Mouse (Mus musculus) liver, postnatal 0 days (tissue): ENCODE data around the gene Ahdc1. TPM values are rescaled to one million over a fixed set of nuclear protein-coding genes. Genes with fewer than 3 reads are reported as not detected.
A peak's percentile ranks its signal among the peaks of the same experiment; 100 is the strongest.

ENCODE experiments used
- ATAC-seq: fragments of 200-750 bp; cut with Nextera tagmentation; 2 replicates; pipeline ENCODE4 v1.8.0; 2017; ENCODE audit warnings: mild to moderate bottlenecking, moderate library complexity
- DNase-seq: peaks from one replicate; pipeline ENCODE4 v3.0.0-alpha.2; 2016
- H3K27ac ChIP-seq: fragments of 300-500 bp; sonication (generic); 2 replicates; pipeline ENCODE4 v1.5.1; 2014; ENCODE audit warnings: antibody characterized with exemption, moderate library complexity, mild to moderate bottlenecking, low read depth
- H3K27me3 ChIP-seq: fragments of 300-500 bp; sonication (generic); 2 replicates; pipeline ENCODE4 v1.6.1; 2014; ENCODE audit warnings: low read length, control low read depth, mixed read lengths; ENCODE audit not compliant: insufficient read depth
- H3K36me3 ChIP-seq: fragments of 300-500 bp; sonication (generic); replicated peaks from 2 replicates; pipeline ENCODE4 v1.6.1; 2014; ENCODE audit warnings: mild to moderate bottlenecking, control low read depth, low read length, moderate library complexity, mixed read lengths; ENCODE audit not compliant: insufficient read depth
- H3K4me1 ChIP-seq: fragments of 300-500 bp; sonication (generic); 2 replicates; pipeline ENCODE4 v1.6.1; 2014; ENCODE audit warnings: antibody characterized with exemption, mild to moderate bottlenecking, control low read depth; ENCODE audit not compliant: insufficient read depth
- H3K4me2 ChIP-seq: fragments of 300-500 bp; sonication (generic); 2 replicates; pipeline ENCODE4 v1.6.1; 2014; ENCODE audit warnings: low read depth, mild to moderate bottlenecking, low read length, moderate library complexity, mixed read lengths
- H3K4me3 ChIP-seq: fragments of 300-500 bp; sonication (generic); 2 replicates; pipeline ENCODE4 v1.5.1; 2014; ENCODE audit warnings: low read depth, low read length
- H3K9ac ChIP-seq: fragments of 300-500 bp; sonication (generic); replicated peaks from 2 replicates; pipeline ENCODE4 v1.6.1; 2014; ENCODE audit warnings: mild to moderate bottlenecking, moderate library complexity
- H3K9me3 ChIP-seq: fragments of 300-500 bp; sonication (generic); 2 replicates; pipeline ENCODE4 v1.6.1; 2016; ENCODE audit warnings: mild to moderate bottlenecking, control low read depth, low read length, mixed read lengths
- CTCF ChIP-seq: sonication (generic); IDR thresholded peaks from 2 replicates; pipeline ENCODE4 v1.5.1; 2016; ENCODE audit warnings: antibody characterized with exemption, low read depth
- EP300 ChIP-seq: IDR thresholded peaks from 2 replicates; pipeline ENCODE4 v1.6.1; 2016; ENCODE audit warnings: antibody characterized with exemption, low read depth, mild to moderate bottlenecking
- WGBS: fragments of 180-500 bp; shearing (Covaris S2); extraction: QIAGEN DNeasy Blood & Tissue Kit; methylation state at CpG from one replicate; pipeline ENCODE4 v1.1.7; 2014; ENCODE audit not compliant: insufficient replicate concordance; 5-methylcytosine and 5-hydroxymethylcytosine counted together
- polyA plus RNA-seq: library from polyadenylated mRNA; unstranded; fragments of >200 nt; fragmentation: Nextera tagmentation; extraction: Ambion mirVana; gene quantifications from 2 replicates; pipeline ENCODE4 v1.2.1, GENCODE M21; 2015

Gene Ahdc1
- polyA plus RNA-seq, 1 experiment from 2014 or later = 0.87 TPM

DNA sequence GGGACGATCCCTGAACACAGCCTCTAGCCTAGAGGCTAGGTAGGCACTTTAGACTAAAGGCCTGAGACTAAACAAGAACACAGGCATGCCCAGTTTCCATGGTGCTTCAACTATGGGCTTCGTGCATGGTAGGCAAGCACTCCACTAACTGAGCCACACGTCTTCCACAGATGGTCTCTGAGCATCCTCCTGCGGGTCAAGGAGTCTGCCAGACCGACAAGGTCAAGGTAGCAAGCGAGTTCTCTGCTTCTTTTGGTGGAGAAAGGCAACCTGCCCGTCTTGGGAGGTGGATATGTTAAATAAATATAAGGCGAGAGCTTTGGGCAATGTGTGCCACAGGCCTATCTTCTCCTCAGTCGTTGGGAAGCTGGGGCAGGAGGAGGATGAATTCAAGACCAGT is 90.7 kb downstream of the Ahdc1 start:
- H3K4me3 ChIP-seq = no peak overlapping the region
- no peak overlapping the region for H3K9ac ChIP-seq
- no peak overlapping the region for H3K27ac ChIP-seq
- TF ChIP-seq EP300 (no peak), CTCF (no peak)
- ATAC-seq (no peak), DNase-seq (no peak)
- WGBS = 79% methylated on average over 9 of the region's 9 CpGs
- H3K4me1 ChIP-seq = peaks cover 11% of the 10 kb centered on the region
- no peaks in the 10 kb centered on the region for H3K27me3 ChIP-seq
- no peaks in the 10 kb centered on the region for H3K36me3 ChIP-seq
- H3K9me3 ChIP-seq = no peaks in the 10 kb centered on the region
- H3K4me2 ChIP-seq = no peak overlapping the region

DNA sequence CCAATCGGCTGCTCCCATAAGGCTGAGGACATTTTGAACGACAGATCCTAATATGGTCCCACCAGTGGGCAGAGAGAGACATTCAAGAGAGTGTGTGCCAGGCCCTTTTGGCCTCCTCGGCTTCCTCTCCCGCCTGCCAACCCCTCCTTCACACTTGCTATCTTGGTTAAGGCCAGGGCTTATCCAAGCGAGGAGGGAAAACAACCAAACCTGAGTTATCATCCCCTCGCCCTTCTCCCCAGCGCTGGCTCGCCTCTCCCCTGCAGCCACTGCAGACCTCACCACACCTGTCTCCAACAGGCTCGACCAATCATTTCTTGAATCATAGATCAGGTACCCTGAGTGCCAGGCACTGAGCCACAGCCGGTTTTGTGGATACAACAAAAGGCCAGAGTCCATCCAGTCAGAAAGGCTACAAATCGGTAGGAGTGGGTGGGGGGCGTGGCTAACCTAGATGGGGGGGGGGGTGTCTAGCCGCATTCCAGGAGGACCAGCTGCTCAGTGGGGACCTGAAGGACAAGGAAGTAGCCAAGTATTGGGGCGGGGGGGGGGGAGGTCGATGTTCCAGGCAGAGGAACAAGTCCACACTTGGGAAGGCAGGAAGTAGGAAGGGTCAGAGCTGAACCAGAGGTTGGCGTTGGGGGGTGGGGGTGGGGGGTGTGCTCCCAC is 92.6 kb downstream of the Ahdc1 start:
- TF ChIP-seq EP300 (no peak), CTCF (no peak)
- Histone ChIP-seq H3K4me1 (peaks cover 21% of the 10 kb centered on the region), H3K9ac (no peak overlapping the region), H3K4me2 (peak overlapping the region; percentile 3; the same call in 1 of the 2 replicates), H3K27me3 (no peaks in the 10 kb centered on the region), H3K9me3 (no peaks in the 10 kb centered on the region), H3K36me3 (no peaks in the 10 kb centered on the region), H3K4me3 (no peak overlapping the region), H3K27ac (no peak overlapping the region)
- WGBS = 27% methylated on average over 13 of the region's 16 CpGs
- DNase-seq = peak; percentile 65
- peak; percentile 80 for ATAC-seq

DNA sequence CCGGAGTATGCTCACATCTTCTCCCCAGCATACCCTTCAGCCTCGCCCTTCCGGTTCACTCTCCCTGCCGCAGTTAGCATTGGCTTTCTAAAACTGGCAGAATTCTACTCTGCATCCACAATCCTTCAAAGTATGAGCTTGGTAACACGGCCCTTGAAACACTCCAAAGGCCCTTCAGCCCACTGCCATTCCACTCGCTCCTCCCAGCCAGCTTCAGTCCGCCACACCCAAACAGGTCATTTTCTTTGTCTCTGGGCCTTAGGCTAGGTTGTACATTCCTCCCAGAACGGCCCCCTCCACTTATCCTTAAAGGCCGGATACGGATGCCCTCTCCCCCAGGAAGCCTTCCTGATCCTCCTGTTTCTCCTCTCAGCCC is 93.1 kb downstream of the Ahdc1 start:
- no peak for ATAC-seq
- peaks cover 21% of the 10 kb centered on the region for H3K4me1 ChIP-seq
- no peaks in the 10 kb centered on the region for H3K27me3 ChIP-seq
- DNase-seq = no peak
- H3K27ac ChIP-seq = no peak overlapping the region
- TF ChIP-seq EP300 = no peak
- TF ChIP-seq CTCF = no peak
- no peaks in the 10 kb centered on the region for H3K9me3 ChIP-seq
- WGBS = 43% methylated on average over 10 of the region's 10 CpGs
- H3K4me3 ChIP-seq = no peak overlapping the region
- no peak overlapping the region for H3K4me2 ChIP-seq
- no peaks in the 10 kb centered on the region for H3K36me3 ChIP-seq
- no peak overlapping the region for H3K9ac ChIP-seq

DNA sequence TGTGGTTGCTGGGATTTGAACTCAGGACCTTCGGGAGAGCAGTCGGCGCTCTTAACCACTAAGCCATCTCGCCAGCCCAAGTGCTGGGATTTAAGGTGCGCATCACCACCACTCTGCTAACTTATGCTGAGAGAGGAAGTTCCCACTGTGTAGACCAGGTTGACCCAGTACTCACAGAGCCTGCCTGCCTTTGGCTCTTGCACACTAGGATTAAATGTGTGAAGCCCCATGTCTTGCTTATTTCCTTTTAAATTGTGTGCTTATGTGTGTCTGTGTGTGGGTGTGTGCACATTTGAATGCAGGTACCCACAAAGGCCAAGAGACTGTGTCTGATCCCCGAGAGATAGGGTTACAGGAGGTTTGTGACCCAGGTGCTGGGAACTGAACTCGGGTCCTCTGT is 95.6 kb downstream of the Ahdc1 start:
- no peak for TF ChIP-seq EP300
- TF ChIP-seq CTCF = no peak
- Histone ChIP-seq H3K4me1 (peaks cover 21% of the 10 kb centered on the region), H3K9me3 (no peaks in the 10 kb centered on the region), H3K27ac (no peak overlapping the region), H3K4me3 (no peak overlapping the region), H3K36me3 (no peaks in the 10 kb centered on the region), H3K9ac (no peak overlapping the region), H3K4me2 (no peak overlapping the region), H3K27me3 (no peaks in the 10 kb centered on the region)
- ATAC-seq (no peak), DNase-seq (no peak)
- WGBS = 93% methylated on average over 7 of the region's 7 CpGs

DNA sequence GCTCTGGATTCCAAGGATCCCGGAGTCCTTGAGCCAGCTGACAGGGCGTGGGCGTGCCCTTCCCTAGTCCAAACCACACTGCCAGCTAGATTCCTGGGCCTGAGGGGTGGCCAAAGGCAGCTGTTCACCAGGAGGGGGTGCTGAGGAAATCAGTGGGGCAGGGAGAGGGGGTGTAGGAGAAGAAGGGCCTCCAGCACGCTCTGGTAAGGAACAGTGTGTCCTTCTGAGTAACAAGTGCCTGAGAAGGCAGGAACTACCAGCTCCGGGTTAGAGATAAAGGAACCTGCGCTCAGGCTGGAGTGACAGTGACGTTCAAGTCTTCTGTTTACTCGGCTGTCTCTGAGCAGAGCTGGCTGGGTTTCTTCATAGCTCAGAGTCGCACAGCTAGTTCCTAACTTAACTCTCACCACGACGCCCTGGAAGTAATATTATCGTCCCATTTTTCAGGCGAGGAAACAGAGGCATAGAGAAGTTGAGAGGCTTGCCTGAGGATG is 96.8 kb downstream of the Ahdc1 start:
- peak; percentile 29; the same call in 1 of the 2 replicates for TF ChIP-seq CTCF
- TF ChIP-seq EP300 = peak; percentile 44; the same call in 1 of the 2 replicates
- Histone ChIP-seq H3K9me3 (no peaks in the 10 kb centered on the region), H3K27me3 (no peaks in the 10 kb centered on the region), H3K9ac (no peak overlapping the region), H3K27ac (peak overlapping the region; percentile 39; the same call in 1 of the 2 replicates), H3K4me1 (peaks cover 19% of the 10 kb centered on the region), H3K4me2 (no peak overlapping the region), H3K36me3 (no peaks in the 10 kb centered on the region), H3K4me3 (no peak overlapping the region)
- WGBS = 34% methylated on average over 13 of the region's 13 CpGs
- DNase-seq = peak; percentile 30
- peak; percentile 47 for ATAC-seq

DNA sequence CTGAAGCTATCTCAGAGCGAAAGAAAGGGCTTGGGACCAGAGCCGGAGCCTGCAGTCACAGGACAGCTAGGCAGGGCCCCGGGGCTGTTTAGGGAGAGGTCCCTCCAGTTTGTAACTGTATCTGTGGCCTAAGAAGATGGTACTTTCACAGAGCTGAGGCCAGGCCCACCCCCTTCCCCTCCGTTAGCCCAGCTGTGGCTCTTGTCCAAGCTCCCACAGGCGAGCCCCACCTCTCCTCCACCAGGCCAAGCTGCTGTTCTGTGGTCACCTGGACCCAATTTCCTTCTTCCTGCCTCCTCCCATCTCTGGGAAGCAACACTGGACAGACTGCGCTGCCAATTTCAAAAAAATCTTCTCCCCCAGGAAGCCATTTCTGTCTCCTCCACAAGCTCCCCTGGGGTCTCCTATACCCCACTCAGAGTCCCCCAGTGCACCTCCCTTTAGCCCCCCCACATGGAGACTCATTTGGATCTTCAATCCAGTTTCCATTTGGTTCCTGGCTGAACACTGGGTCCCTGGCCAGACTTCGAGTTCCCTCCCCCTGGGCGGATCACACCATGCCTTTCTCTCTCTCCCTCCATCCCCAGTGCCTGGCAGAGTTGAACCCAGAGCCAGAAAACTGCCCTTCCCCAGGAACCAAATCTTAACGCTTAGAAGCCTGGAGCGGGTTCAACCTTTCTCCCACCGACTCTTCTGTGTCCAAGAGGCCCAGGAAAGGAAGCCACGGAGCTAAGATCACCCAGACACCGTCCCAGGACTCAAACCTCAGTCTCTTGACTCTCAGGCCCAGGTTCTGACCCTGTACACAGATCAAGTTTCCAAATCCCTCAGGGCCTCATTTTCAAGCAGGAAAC is 97.6 kb downstream of the Ahdc1 start:
- Histone ChIP-seq H3K4me3 (no peak overlapping the region), H3K36me3 (no peaks in the 10 kb centered on the region), H3K4me1 (peaks cover 15% of the 10 kb centered on the region), H3K9ac (no peak overlapping the region), H3K4me2 (no peak overlapping the region), H3K9me3 (no peaks in the 10 kb centered on the region), H3K27ac (peak overlapping the region; percentile 26; the same call in 1 of the 2 replicates), H3K27me3 (no peaks in the 10 kb centered on the region)
- TF ChIP-seq CTCF (no peak), EP300 (no peak)
- WGBS = 76% methylated on average over 13 of the region's 13 CpGs
- ATAC-seq (no peak), DNase-seq (no peak)
